Mouse (Mus musculus) hindbrain, embryonic 12.5 days (tissue): ENCODE data around the gene Dagla. TPM values are rescaled to one million over a fixed set of nuclear protein-coding genes. Genes with fewer than 3 reads are reported as not detected.

Experiments used
- ATAC-seq: fragments of 200-750 bp; cut with Nextera tagmentation; 2 replicates; pipeline ENCODE4 v1.8.0; 2017; ENCODE audit warnings: moderate TSS enrichment; ENCODE audit not compliant: low FRiP score
- H3K27ac ChIP-seq: fragments of 300-500 bp; sonication (generic); 2 replicates; pipeline ENCODE4 v1.5.1; 2016; ENCODE audit warnings: mild to moderate bottlenecking
- H3K27me3 ChIP-seq: fragments of 300-500 bp; sonication (generic); 2 replicates; pipeline ENCODE4 v1.6.1; 2016; ENCODE audit warnings: mild to moderate bottlenecking
- H3K36me3 ChIP-seq: fragments of 300-500 bp; sonication (generic); 2 replicates; pipeline ENCODE4 v1.6.1; 2016; ENCODE audit warnings: mild to moderate bottlenecking
- H3K4me1 ChIP-seq: fragments of 300-500 bp; sonication (generic); 2 replicates; pipeline ENCODE4 v1.6.1; 2016
- H3K4me2 ChIP-seq: fragments of 300-500 bp; sonication (generic); replicated peaks from 2 replicates; pipeline ENCODE4 v1.6.1; 2016; ENCODE audit warnings: mild to moderate bottlenecking
- H3K4me3 ChIP-seq: fragments of 300-500 bp; sonication (generic); 2 replicates; pipeline ENCODE4 v1.5.1; 2016; ENCODE audit warnings: mild to moderate bottlenecking
- H3K9ac ChIP-seq: fragments of 300-500 bp; sonication (generic); 2 replicates; pipeline ENCODE4 v1.6.1; 2016; ENCODE audit warnings: mild to moderate bottlenecking, moderate library complexity
- H3K9me3 ChIP-seq: fragments of 300-500 bp; sonication (generic); replicated peaks from 2 replicates; pipeline ENCODE4 v1.6.1; 2016; ENCODE audit warnings: mild to moderate bottlenecking
- WGBS: fragments of 180-500 bp; shearing (Covaris S2); methylation state at CpG from one replicate; pipeline ENCODE4 v1.1.7; 2016; 5-methylcytosine and 5-hydroxymethylcytosine counted together
- polyA plus RNA-seq: library from polyadenylated mRNA; unstranded; fragments of >200 nt; fragmentation: Nextera tagmentation; extraction: Ambion mirVana; gene quantifications from 2 replicates; pipeline ENCODE4 v1.2.1, GENCODE M21; 2016

Dagla gene
- polyA plus RNA-seq, result 4.9 and 5.1 TPM in 2 replicates

- Histone ChIP-seq H3K36me3 (no peaks in the 10 kb centered on the region), H3K9ac (peak within 1 kb of the TSS; percentile 93), H3K9me3 (no peaks in the 10 kb centered on the region), H3K4me2 (peak within 1 kb of the TSS; percentile 97), H3K27me3 (peaks cover 53% of the 10 kb centered on the region), H3K27ac (no peak within 1 kb of the TSS), H3K4me1 (peaks cover 21% of the 10 kb centered on the region), H3K4me3 (peak within 1 kb of the TSS; percentile 75)
- 9% methylated on average over 56 of the region's 56 CpGs for WGBS
- ATAC-seq, result peak; percentile 80
Measured at GRCm38 (mm10) chr19:10304810-10305544, at the start of gene Dagla. Gene Dagla (minus strand): TSS chr19:10304877.

- WGBS, result 91% methylated on average over 7 of the region's 7 CpGs
- no peaks in the 10 kb centered on the region for H3K27me3 ChIP-seq
- H3K36me3 ChIP-seq, result no peaks in the 10 kb centered on the region
Measured at GRCm38 (mm10) chr19:10352218-10352617, 47.5 kb upstream of the Dagla start.

GRCm38 (mm10) chr19:10347628-10348273 is 43.1 kb upstream of the Dagla start:
- no peaks in the 10 kb centered on the region for H3K27me3 ChIP-seq
- no peak overlapping the region for H3K4me3 ChIP-seq
- no peaks in the 10 kb centered on the region for H3K36me3 ChIP-seq
- H3K9ac ChIP-seq, result no peak overlapping the region
- H3K4me2 ChIP-seq, result no peak overlapping the region
- no peaks in the 10 kb centered on the region for H3K9me3 ChIP-seq
- no peak for ATAC-seq
- no peak overlapping the region for H3K27ac ChIP-seq
- 0 out of 2 replicates have a peak, but pooled peaks cover 2% of the 10 kb centered on the region for H3K4me1 ChIP-seq
- WGBS, result 51% methylated on average over 5 of the region's 5 CpGs

More at GRCm38 (mm10) chr19:10352218-10352617, 47.5 kb upstream of the Dagla start:
- Histone ChIP-seq H3K4me1 (peaks cover 14% of the 10 kb centered on the region), H3K27ac (no peak overlapping the region), H3K9me3 (no peaks in the 10 kb centered on the region), H3K4me2 (no peak overlapping the region), H3K4me3 (no peak overlapping the region), H3K9ac (no peak overlapping the region)
- ATAC-seq, result no peak

- ATAC-seq, result no peak
- no peak overlapping the region for H3K27ac ChIP-seq
- 50% methylated on average over 12 of the region's 12 CpGs for WGBS
Measured at GRCm38 (mm10) chr19:10345696-10346095, 41.0 kb upstream of the Dagla start.

GRCm38 (mm10) chr19:10343866-10344265 is 39.2 kb upstream of the Dagla start:
- Histone ChIP-seq H3K9me3 (no peaks in the 10 kb centered on the region), H3K27me3 (peaks cover 12% of the 10 kb centered on the region; the same call in 1 of the 2 replicates), H3K4me2 (no peak overlapping the region), H3K9ac (no peak overlapping the region), H3K4me1 (peaks cover 16% of the 10 kb centered on the region), H3K27ac (no peak overlapping the region), H3K36me3 (no peaks in the 10 kb centered on the region), H3K4me3 (no peak overlapping the region)
- ATAC-seq, result no peak
- WGBS, result 83% methylated on average over 10 of the region's 10 CpGs

More at GRCm38 (mm10) chr19:10345696-10346095, 41.0 kb upstream of the Dagla start:
- Histone ChIP-seq H3K36me3 (no peaks in the 10 kb centered on the region), H3K9me3 (no peaks in the 10 kb centered on the region), H3K27me3 (peaks cover 6% of the 10 kb centered on the region; the same call in 1 of the 2 replicates), H3K4me1 (peaks cover 12% of the 10 kb centered on the region), H3K9ac (no peak overlapping the region), H3K4me3 (no peak overlapping the region), H3K4me2 (no peak overlapping the region)

DNA sequence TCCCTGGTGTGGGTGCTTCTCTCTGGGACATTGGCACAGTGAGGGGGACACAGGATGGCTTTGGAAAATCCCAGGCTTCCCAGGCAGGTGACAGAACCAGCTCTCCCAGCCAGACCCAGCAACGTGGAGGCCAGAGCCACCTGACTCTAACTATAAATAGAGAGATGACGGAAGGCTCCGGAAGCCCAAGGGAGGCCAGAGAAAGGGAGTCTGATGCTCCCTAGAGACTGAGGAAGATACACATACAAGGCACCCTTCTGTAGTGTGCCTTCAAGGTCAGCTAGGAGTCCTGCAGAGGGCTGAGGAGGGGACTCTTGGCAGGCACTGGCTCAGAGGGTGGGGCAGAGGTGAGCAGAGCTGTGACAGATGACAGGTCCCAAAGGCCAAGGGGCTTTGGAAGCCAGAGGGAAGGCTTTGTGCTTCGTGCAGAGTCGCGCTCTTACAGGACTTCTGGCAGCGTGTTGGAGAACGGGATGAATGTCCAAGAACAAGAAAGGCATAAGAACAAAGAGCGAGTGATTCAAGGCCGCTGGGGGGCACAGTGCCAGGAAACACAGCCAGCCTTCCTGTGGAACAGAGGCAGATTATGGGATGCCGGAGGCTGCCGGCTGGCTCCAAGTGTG is 37.3 kb upstream of the Dagla start:
- peak; percentile 32 for ATAC-seq
- Histone ChIP-seq H3K4me1 (peaks cover 16% of the 10 kb centered on the region), H3K9ac (0 out of 2 replicates have a peak overlapping the region, but pooled peaks have one; percentile 4), H3K27me3 (peaks cover 20% of the 10 kb centered on the region; the same call in 1 of the 2 replicates), H3K4me2 (no peak overlapping the region), H3K9me3 (no peaks in the 10 kb centered on the region), H3K4me3 (no peak overlapping the region), H3K36me3 (no peaks in the 10 kb centered on the region), H3K27ac (no peak overlapping the region; the same call in 1 of the 2 replicates)
- 37% methylated on average over 12 of the region's 12 CpGs for WGBS

- Histone ChIP-seq H3K36me3 (no peaks in the 10 kb centered on the region), H3K27ac (no peak overlapping the region), H3K9me3 (no peaks in the 10 kb centered on the region), H3K4me1 (peaks cover 17% of the 10 kb centered on the region), H3K27me3 (peaks cover 24% of the 10 kb centered on the region; the same call in 1 of the 2 replicates), H3K4me2 (no peak overlapping the region), H3K9ac (no peak overlapping the region), H3K4me3 (no peak overlapping the region)
- WGBS, result 19% methylated on average over 11 of the region's 11 CpGs
- 0 out of 2 replicates have a peak, but pooled peaks have one; percentile 11 for ATAC-seq
Measured at GRCm38 (mm10) chr19:10341152-10341551, 36.5 kb upstream of the Dagla start.

DNA sequence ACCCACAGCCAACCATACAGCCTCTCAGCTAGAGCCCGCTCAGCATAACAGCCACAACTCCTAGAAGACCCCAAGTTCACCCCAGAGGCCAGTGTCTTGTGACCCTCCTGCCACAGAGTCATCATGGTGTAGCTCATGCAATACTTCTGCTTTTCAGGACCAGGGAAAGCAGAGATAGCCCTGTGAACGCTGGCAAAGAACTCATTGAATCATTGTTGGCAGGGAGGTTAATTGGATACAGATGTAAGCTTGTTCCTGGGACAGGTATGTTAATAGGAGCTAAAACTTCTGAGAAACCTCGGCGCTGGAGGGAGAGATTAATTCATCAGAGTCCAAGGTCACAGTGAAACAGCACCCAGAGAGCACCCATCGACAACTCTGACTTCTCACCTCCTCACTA is 36.0 kb upstream of the Dagla start:
- no peak for ATAC-seq
- Histone ChIP-seq H3K27ac (no peak overlapping the region), H3K4me3 (no peak overlapping the region), H3K36me3 (no peaks in the 10 kb centered on the region), H3K4me2 (no peak overlapping the region), H3K4me1 (peaks cover 17% of the 10 kb centered on the region), H3K9me3 (no peaks in the 10 kb centered on the region), H3K9ac (no peak overlapping the region), H3K27me3 (peaks cover 24% of the 10 kb centered on the region; the same call in 1 of the 2 replicates)
- 33% methylated on average over 5 of the region's 5 CpGs for WGBS

- H3K27ac ChIP-seq, result no peak overlapping the region
- H3K9me3 ChIP-seq, result no peaks in the 10 kb centered on the region
- 10% methylated on average over 5 of the region's 5 CpGs for WGBS
- no peak for ATAC-seq
- peaks cover 24% of the 10 kb centered on the region; the same call in 1 of the 2 replicates for H3K27me3 ChIP-seq
- H3K4me3 ChIP-seq, result no peak overlapping the region
- peaks cover 22% of the 10 kb centered on the region for H3K4me1 ChIP-seq
- H3K9ac ChIP-seq, result no peak overlapping the region
- H3K4me2 ChIP-seq, result no peak overlapping the region
- no peaks in the 10 kb centered on the region for H3K36me3 ChIP-seq
Measured at GRCm38 (mm10) chr19:10339271-10339670, 34.6 kb upstream of the Dagla start.

DNA sequence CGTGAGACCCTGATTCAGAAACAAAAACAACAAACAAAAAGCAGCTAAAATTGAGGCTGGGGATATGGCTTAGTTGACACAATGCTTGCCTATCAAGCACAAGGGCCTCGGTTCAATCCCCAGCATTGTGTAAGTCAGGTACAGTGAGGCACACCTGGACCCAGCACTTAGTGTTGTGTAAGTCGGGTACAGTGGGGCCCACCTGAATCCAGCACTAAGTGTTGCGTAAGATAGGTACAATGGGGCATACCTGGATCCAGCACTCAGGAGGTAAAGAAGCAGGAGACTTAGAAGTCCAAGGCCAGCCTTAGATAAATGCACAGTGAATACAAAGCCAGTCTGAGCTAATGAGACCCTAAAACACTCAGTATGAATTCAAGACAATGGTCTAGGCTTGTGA is 34.0 kb upstream of the Dagla start:
- Histone ChIP-seq H3K27ac (no peak overlapping the region), H3K4me3 (no peak overlapping the region), H3K9me3 (no peaks in the 10 kb centered on the region), H3K4me1 (peaks cover 22% of the 10 kb centered on the region), H3K27me3 (peaks cover 24% of the 10 kb centered on the region; the same call in 1 of the 2 replicates), H3K36me3 (no peaks in the 10 kb centered on the region), H3K4me2 (no peak overlapping the region), H3K9ac (no peak overlapping the region)
- WGBS, result 84% methylated on average over 4 of the region's 4 CpGs
- ATAC-seq, result no peak

DNA sequence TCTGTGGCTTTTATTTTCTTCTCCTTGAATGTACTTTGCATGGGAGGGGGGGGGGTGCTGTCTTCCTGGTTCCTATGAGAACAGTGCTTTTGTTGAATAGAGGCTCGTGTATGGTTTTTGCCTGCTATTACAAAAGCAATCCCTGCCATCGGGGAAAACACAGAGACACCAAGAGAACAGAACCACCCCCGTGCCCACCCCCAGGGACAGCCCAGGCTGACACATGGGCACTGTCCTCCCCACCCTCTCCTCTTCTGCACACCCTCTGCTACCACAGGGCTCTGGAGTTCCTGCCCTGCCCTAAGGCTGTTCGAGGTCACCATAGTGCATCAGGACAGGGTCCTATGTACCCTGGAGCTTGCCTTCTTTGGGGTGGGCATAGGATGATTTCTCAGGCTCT is 29.8 kb upstream of the Dagla start:
- Histone ChIP-seq H3K4me3 (no peak overlapping the region), H3K9me3 (no peaks in the 10 kb centered on the region), H3K27me3 (peaks cover 14% of the 10 kb centered on the region; the same call in 1 of the 2 replicates), H3K36me3 (no peaks in the 10 kb centered on the region), H3K9ac (no peak overlapping the region), H3K4me1 (peaks cover 12% of the 10 kb centered on the region; the same call in 1 of the 2 replicates), H3K4me2 (no peak overlapping the region), H3K27ac (no peak overlapping the region)
- 64% methylated on average over 4 of the region's 4 CpGs for WGBS
- no peak for ATAC-seq
